Mouse (Mus musculus): ENCODE data around the gene Cldn19. TPM values are rescaled to one million over a fixed set of nuclear protein-coding genes. Genes with fewer than 3 reads are reported as not detected.

Gene Cldn19
- polyA plus RNA-seq, 1 experiment from 2014 or later, result not detected

DNA sequence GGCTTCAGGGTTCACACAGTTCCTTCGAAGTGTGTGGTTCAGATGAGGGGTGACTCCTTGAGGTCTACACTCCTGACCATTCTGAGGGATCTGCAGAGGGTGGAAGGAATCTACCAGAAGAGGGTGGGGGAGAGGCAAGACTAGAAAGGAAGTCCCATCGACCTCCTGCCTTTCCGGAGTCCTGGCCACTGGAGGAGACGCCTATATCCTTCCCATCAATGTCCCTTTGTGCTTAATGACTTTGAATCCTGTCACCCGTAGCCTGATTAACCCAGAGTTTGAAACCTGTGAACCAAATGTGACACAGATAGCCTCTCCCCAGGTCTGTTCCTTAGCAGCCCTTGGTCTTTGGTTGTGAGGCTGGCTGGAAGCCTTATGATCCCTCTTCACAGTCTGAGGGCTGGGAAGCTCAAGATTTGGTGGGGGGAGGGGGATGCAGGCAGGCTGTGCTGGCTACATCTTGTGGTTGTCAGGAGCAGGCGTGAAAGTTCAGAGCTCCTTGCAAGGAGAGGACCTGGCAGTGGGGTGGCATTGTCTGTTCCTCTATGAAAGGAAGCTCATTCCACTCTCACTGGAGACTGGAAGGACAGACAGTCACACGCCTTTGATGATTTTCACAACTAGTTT, 6.0 kb downstream of the Cldn19 start:
- WGBS, result 53% methylated on average over 7 of the region's 7 CpGs
- no peak overlapping the region for H3K9ac ChIP-seq (replicated peaks; ENCODE audit: low read depth)
- DNase-seq (ENCODE audit: low spot score), result peak; percentile 53
- TF ChIP-seq EP300 (IDR thresholded peaks at IDR 0.05) (peak; percentile 86), CTCF (IDR thresholded peaks at IDR 0.05) (no peak; the same call in 1 of the 2 replicates)
- peak; percentile 74 for ATAC-seq
- no peak overlapping the region for H3K4me3 ChIP-seq (ENCODE audit: low read depth, low read length)
- no peaks in the 10 kb centered on the region for H3K36me3 ChIP-seq (ENCODE audit: insufficient read depth, low read length)
- no peak overlapping the region for H3K4me2 ChIP-seq (replicated peaks; ENCODE audit: low read depth, low read length)
- H3K9me3 ChIP-seq (ENCODE audit: low read length), result no peaks in the 10 kb centered on the region
- no peaks in the 10 kb centered on the region for H3K4me1 ChIP-seq (ENCODE audit: insufficient read depth, low read depth, low read length)
- H3K27ac ChIP-seq (ENCODE audit: low read length), result peak overlapping the region; percentile 77
- H3K27me3 ChIP-seq (replicated peaks; ENCODE audit: insufficient read depth, low read length), result no peaks in the 10 kb centered on the region

DNA sequence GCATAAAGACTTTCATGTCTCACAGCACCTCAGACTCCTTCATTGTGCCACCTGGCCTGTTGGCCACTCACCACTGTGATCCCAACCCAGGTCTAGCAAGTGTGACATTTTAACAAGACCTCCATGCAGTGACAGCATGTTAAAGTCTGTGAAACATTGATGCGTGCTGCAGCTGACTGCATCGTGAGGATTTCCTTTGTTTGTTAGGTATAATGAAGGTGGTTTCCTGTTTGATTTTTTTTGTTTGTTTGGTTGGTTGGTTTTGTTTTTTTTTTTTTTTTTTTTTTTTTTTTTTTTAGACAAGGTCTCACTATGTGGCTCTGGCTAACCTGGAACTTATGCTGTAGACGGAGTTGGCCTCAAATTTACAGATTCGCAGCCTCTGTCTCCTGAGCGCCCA, 7.3 kb downstream of the Cldn19 start:
- 85% methylated on average over 5 of the region's 5 CpGs for WGBS
- Histone ChIP-seq H3K9ac (replicated peaks; ENCODE audit: low read depth) (no peak overlapping the region), H3K4me1 (ENCODE audit: insufficient read depth, low read depth, low read length) (no peaks in the 10 kb centered on the region), H3K4me2 (replicated peaks; ENCODE audit: low read depth, low read length) (no peak overlapping the region), H3K4me3 (ENCODE audit: low read depth, low read length) (no peak overlapping the region), H3K27ac (ENCODE audit: low read length) (peak overlapping the region; percentile 4; the same call in 1 of the 2 replicates), H3K27me3 (replicated peaks; ENCODE audit: insufficient read depth, low read length) (no peaks in the 10 kb centered on the region), H3K36me3 (ENCODE audit: insufficient read depth, low read length) (no peaks in the 10 kb centered on the region), H3K9me3 (ENCODE audit: low read length) (no peaks in the 10 kb centered on the region)
- ATAC-seq (no peak), DNase-seq (ENCODE audit: low spot score) (no peak)
- TF ChIP-seq EP300 (IDR thresholded peaks at IDR 0.05) (0 out of 2 replicates have a peak, but pooled peaks have one; percentile 25), CTCF (IDR thresholded peaks at IDR 0.05) (no peak)

DNA sequence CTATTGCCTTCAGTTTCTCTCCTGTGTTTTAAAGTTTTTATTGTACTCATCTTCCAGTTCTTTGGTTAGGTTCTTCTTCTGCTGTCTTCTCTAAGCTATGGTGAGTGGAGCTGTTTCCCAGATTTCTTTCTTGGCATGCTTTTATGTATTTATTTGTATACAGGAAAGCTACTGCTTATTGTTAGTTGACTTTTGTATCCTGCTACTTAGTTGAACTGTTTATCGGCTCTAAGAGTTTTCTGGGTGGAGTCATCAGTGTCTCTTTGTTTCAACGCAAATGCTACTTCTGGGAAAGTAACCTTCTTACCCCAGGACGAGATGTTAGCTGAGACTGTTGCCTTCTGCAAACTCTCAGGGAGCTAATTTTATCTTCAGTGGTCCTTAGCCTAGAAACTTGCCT, 8.2 kb downstream of the Cldn19 start:
- DNase-seq (ENCODE audit: low spot score) (peak; percentile 64), ATAC-seq (peak; percentile 37; the same call in 1 of the 2 replicates)
- Histone ChIP-seq H3K27me3 (replicated peaks; ENCODE audit: insufficient read depth, low read length) (no peaks in the 10 kb centered on the region), H3K4me2 (replicated peaks; ENCODE audit: low read depth, low read length) (no peak overlapping the region), H3K4me1 (ENCODE audit: insufficient read depth, low read depth, low read length) (no peaks in the 10 kb centered on the region), H3K36me3 (ENCODE audit: insufficient read depth, low read length) (no peaks in the 10 kb centered on the region), H3K9me3 (ENCODE audit: low read length) (no peaks in the 10 kb centered on the region), H3K27ac (ENCODE audit: low read length) (peak overlapping the region; percentile 68), H3K9ac (replicated peaks; ENCODE audit: low read depth) (no peak overlapping the region), H3K4me3 (ENCODE audit: low read depth, low read length) (no peak overlapping the region)
- 34% methylated on average over 3 of the region's 3 CpGs for WGBS
- TF ChIP-seq CTCF (IDR thresholded peaks at IDR 0.05), result no peak
- peak; percentile 92 for TF ChIP-seq EP300 (IDR thresholded peaks at IDR 0.05)

DNA sequence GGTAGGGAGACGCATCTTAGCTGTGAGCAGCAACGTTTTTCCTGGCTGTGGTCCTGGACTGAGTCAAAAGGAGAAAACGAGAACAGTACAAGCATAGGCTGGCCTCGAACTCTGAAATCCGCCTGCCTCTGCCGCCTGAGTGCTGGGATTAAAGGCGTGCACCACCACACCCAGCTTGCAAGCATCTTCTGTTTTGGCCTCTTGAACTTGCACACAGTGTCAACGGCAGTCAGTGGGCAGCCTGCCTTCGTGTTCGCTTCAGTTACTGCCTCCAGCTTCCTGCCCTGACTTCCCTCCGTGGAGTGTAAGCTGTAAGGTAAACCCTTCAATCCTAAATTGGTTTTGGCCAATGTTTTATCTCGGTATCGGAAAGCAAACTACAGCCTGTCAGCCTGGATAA, 11.4 kb downstream of the Cldn19 start:
- Histone ChIP-seq H3K27me3 (replicated peaks; ENCODE audit: insufficient read depth, low read length) (no peaks in the 10 kb centered on the region), H3K4me1 (ENCODE audit: insufficient read depth, low read depth, low read length) (no peaks in the 10 kb centered on the region), H3K36me3 (ENCODE audit: insufficient read depth, low read length) (0 out of 2 replicates have a peak, but pooled peaks cover under 1% of the 10 kb centered on the region), H3K4me2 (replicated peaks; ENCODE audit: low read depth, low read length) (no peak overlapping the region), H3K9ac (replicated peaks; ENCODE audit: low read depth) (no peak overlapping the region), H3K9me3 (ENCODE audit: low read length) (no peaks in the 10 kb centered on the region), H3K27ac (ENCODE audit: low read length) (no peak overlapping the region), H3K4me3 (ENCODE audit: low read depth, low read length) (no peak overlapping the region)
- ATAC-seq (no peak), DNase-seq (ENCODE audit: low spot score) (no peak)
- 62% methylated on average over 13 of the region's 13 CpGs for WGBS
- no peak for TF ChIP-seq CTCF (IDR thresholded peaks at IDR 0.05)
- no peak for TF ChIP-seq EP300 (IDR thresholded peaks at IDR 0.05)

DNA sequence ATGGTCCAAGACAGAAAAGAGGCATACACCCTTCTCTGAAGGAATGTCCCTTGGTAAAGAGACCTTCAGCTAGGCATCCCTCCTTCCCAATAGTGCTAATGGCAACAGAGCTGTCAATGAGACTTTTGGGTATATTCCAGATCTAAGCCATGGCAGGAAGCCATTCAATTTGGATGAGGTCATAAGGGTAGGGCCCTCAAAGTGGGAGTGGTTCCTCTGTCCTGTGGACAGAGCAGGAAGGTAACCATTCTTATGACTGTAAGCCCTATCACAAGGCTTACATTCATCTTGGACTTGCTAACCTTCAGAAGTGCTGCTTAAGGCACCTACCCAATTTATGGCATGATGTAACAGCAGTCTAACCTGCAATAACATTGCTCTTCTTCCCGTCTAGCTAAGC, 19.4 kb downstream of the Cldn19 start:
- no peak overlapping the region for H3K4me2 ChIP-seq (replicated peaks; ENCODE audit: low read depth, low read length)
- peak; percentile 62; the same call in 1 of the 2 replicates for TF ChIP-seq EP300 (IDR thresholded peaks at IDR 0.05)
- TF ChIP-seq CTCF (IDR thresholded peaks at IDR 0.05), result no peak
- H3K9me3 ChIP-seq (ENCODE audit: low read length), result no peaks in the 10 kb centered on the region
- H3K4me1 ChIP-seq (ENCODE audit: insufficient read depth, low read depth, low read length), result peaks cover 7% of the 10 kb centered on the region
- DNase-seq (ENCODE audit: low spot score), result peak; percentile 80
- ATAC-seq, result peak; percentile 92
- H3K9ac ChIP-seq (replicated peaks; ENCODE audit: low read depth), result no peak overlapping the region
- WGBS, result 45% methylated on average over 1 of the region's 1 CpGs
- no peaks in the 10 kb centered on the region for H3K27me3 ChIP-seq (replicated peaks; ENCODE audit: insufficient read depth, low read length)
- peak overlapping the region; percentile 88 for H3K27ac ChIP-seq (ENCODE audit: low read length)
- no peak overlapping the region for H3K4me3 ChIP-seq (ENCODE audit: low read depth, low read length)
- peaks cover 24% of the 10 kb centered on the region; the same call in 1 of the 2 replicates for H3K36me3 ChIP-seq (ENCODE audit: insufficient read depth, low read length)

DNA sequence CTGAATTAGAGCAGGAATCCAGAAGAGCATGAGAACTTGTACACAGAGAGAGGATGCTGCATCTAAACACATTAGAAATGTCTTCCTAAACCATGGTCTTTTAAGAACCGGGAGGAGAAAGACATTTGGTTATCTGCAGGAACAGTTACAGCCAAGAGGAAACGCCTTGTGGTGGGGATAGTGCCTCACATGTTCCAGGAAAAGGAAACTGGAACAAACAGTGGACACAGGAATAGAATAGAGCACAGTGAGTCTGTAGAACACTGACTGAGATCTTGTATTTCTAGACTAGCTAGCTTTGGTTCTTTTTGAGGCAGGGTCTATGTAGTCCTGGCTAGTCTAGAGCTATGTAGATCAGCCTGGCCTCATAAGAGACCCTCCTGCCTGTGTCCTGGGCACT, 20.0 kb downstream of the Cldn19 start:
- H3K36me3 ChIP-seq (ENCODE audit: insufficient read depth, low read length), result peaks cover 24% of the 10 kb centered on the region; the same call in 1 of the 2 replicates
- TF ChIP-seq CTCF (IDR thresholded peaks at IDR 0.05) (peak; percentile 34), EP300 (IDR thresholded peaks at IDR 0.05) (peak; percentile 97)
- ATAC-seq (peak; percentile 85), DNase-seq (ENCODE audit: low spot score) (peak; percentile 74)
- H3K27ac ChIP-seq (ENCODE audit: low read length), result peak overlapping the region; percentile 88
- no peak overlapping the region for H3K9ac ChIP-seq (replicated peaks; ENCODE audit: low read depth)
- no peak overlapping the region for H3K4me2 ChIP-seq (replicated peaks; ENCODE audit: low read depth, low read length)
- WGBS, result 47% methylated on average over 2 of the region's 2 CpGs
- H3K4me3 ChIP-seq (ENCODE audit: low read depth, low read length), result no peak overlapping the region
- H3K4me1 ChIP-seq (ENCODE audit: insufficient read depth, low read depth, low read length), result peaks cover 7% of the 10 kb centered on the region
- H3K27me3 ChIP-seq (replicated peaks; ENCODE audit: insufficient read depth, low read length), result no peaks in the 10 kb centered on the region
- no peaks in the 10 kb centered on the region for H3K9me3 ChIP-seq (ENCODE audit: low read length)

Data from lung, postnatal 0 days (tissue).